Mouse (Mus musculus) MEL (cell line): ENCODE data around the gene Sbno2.

Experiments used
- CTCF ChIP-seq, 3 experiments: IDR thresholded peaks in 2 of 3; conservative IDR thresholded peaks in 1 of 3; 2 replicates each; pipeline ENCODE4 v1.5.1; 2011 to 2012; ENCODE audit warnings: low read length in 3 of 3, low read depth in 2 of 3, mild to moderate bottlenecking in 2 of 3, improper control_type of control experiment in 1 of 3, inconsistent platforms in 1 of 3, mixed read lengths in 1 of 3, moderate library complexity in 1 of 3; ENCODE audit not compliant: control insufficient read depth in 1 of 3, insufficient read depth in 1 of 3, poor library complexity in 1 of 3, severe bottlenecking in 1 of 3
- EP300 ChIP-seq, 2 experiments: IDR thresholded peaks; 2 replicates each; pipeline ENCODE4 v1.6.1; 2011; ENCODE audit warnings: improper control_type of control experiment in 2 of 2, low read length in 2 of 2, low read depth in 1 of 2, mild to moderate bottlenecking in 1 of 2
- POLR2A ChIP-seq, 2 experiments: IDR thresholded peaks; 2 replicates each; pipeline ENCODE4 v1.6.1; 2011 to 2012; ENCODE audit warnings: low read length in 2 of 2, mild to moderate bottlenecking in 2 of 2, control low read depth in 1 of 2, improper control_type of control experiment in 1 of 2, low read depth in 1 of 2, moderate library complexity in 1 of 2; ENCODE audit not compliant: control insufficient read depth in 1 of 2, insufficient read depth in 1 of 2, poor library complexity in 1 of 2
- POLR2AphosphoS2 ChIP-seq: IDR thresholded peaks from 2 replicates; pipeline ENCODE4 v1.6.1; 2011; ENCODE audit warnings: low read length, improper control_type of control experiment
- ZKSCAN1 ChIP-seq: IDR thresholded peaks from 2 replicates; pipeline ENCODE4 v1.6.1; 2012; ENCODE audit warnings: low read depth, mild to moderate bottlenecking, inconsistent platforms, low read length, improper control_type of control experiment, moderate library complexity

DNA sequence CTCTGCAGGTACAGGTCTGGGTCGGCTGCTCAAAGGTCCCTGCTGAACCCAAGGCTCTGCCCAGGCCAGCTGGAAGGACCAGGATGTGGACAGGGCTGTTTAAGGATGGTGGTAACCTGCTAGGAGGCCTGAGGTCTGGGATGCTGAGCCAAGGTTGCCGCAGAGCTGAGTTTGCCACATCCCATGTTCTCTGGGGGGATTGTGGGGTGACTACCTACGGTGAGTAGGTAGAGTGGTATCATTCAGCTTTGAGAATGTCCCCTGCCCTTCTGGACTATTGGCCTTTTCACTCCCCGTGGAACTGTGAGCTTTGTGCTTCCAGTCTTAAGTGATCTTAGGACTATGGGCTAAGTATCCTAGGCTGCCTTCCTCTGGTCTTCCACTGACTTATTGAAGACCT, 48.9 kb downstream of the Sbno2 start:
- no peak for TF ChIP-seq EP300 (IDR thresholded peaks at IDR 0.05; ENCODE audit: low read depth in 1 of 2, low read length in 2 of 2)
- no peak for TF ChIP-seq ZKSCAN1
- no peak for TF ChIP-seq POLR2AphosphoS2
- no peak for TF ChIP-seq CTCF (IDR thresholded peaks at IDR 0.05 in 2 of 3, conservative IDR thresholded peaks at IDR 0.05 in 1 of 3; ENCODE audit: control insufficient read depth in 1 of 3, insufficient read depth in 1 of 3, low read depth in 2 of 3, low read length in 3 of 3, poor library complexity in 1 of 3, severe bottlenecking in 1 of 3)
- no peak for TF ChIP-seq POLR2A (IDR thresholded peaks at IDR 0.05; ENCODE audit: control insufficient read depth in 1 of 2, insufficient read depth in 1 of 2, low read depth in 1 of 2, low read length in 2 of 2, poor library complexity in 1 of 2)
